Mouse (Mus musculus) embryonic facial prominence, embryonic 13.5 days (tissue): ENCODE results near the gene Tex10. TPM values are rescaled to one million over a fixed set of nuclear protein-coding genes. Genes with fewer than 3 reads are reported as not detected.
A peak's percentile ranks its signal among the peaks of the same experiment; 100 is the strongest.
"Not testable (repeated sequence)": the region's sequence is repeated elsewhere in the genome, so short reads cannot be mapped to it uniquely, and the experiment has no call there.

Source experiments
- ATAC-seq: fragments of 200-750 bp; cut with Nextera tagmentation; 2 replicates; pipeline ENCODE4 v1.8.0; 2017; ENCODE audit warnings: low read depth; ENCODE audit not compliant: insufficient number of reproducible peaks, insufficient read depth, low FRiP score, low TSS enrichment
- H3K27ac ChIP-seq: fragments of 300-500 bp; sonication (generic); 2 replicates; pipeline ENCODE4 v1.5.1; 2015; ENCODE audit warnings: moderate library complexity, mild to moderate bottlenecking, inconsistent platforms
- H3K27me3 ChIP-seq: fragments of 300-500 bp; sonication (generic); 2 replicates; pipeline ENCODE4 v1.6.1; 2015; ENCODE audit warnings: mild to moderate bottlenecking, inconsistent platforms
- H3K36me3 ChIP-seq: fragments of 300-500 bp; sonication (generic); 2 replicates; pipeline ENCODE4 v1.6.1; 2015; ENCODE audit warnings: mild to moderate bottlenecking, inconsistent platforms
- H3K4me1 ChIP-seq: fragments of 300-500 bp; sonication (generic); 2 replicates; pipeline ENCODE4 v1.6.1; 2015; ENCODE audit warnings: inconsistent platforms
- H3K4me2 ChIP-seq: fragments of 300-500 bp; sonication (generic); 2 replicates; pipeline ENCODE4 v1.6.1; 2015; ENCODE audit warnings: moderate library complexity, mild to moderate bottlenecking, inconsistent platforms
- H3K4me3 ChIP-seq: fragments of 300-500 bp; sonication (generic); 2 replicates; pipeline ENCODE4 v1.5.1; 2015; ENCODE audit warnings: mild to moderate bottlenecking, inconsistent platforms
- H3K9ac ChIP-seq: fragments of 300-500 bp; sonication (generic); 2 replicates; pipeline ENCODE4 v1.6.1; 2015; ENCODE audit warnings: mild to moderate bottlenecking, inconsistent platforms
- H3K9me3 ChIP-seq: fragments of 300-500 bp; sonication (generic); 2 replicates; pipeline ENCODE4 v1.6.1; 2016; ENCODE audit warnings: inconsistent platforms
- WGBS: fragments of 180-500 bp; shearing (Covaris S2); methylation state at CpG from one replicate; pipeline ENCODE4 v1.1.7; 2015; ENCODE audit warnings: mixed read lengths; 5-methylcytosine and 5-hydroxymethylcytosine counted together
- polyA plus RNA-seq: library from polyadenylated mRNA; unstranded; fragments of >200 nt; fragmentation: Nextera tagmentation; extraction: Ambion mirVana; gene quantifications from 2 replicates; pipeline ENCODE4 v1.2.1, GENCODE M21; 2015

Gene Tex10
- polyA plus RNA-seq, 1 experiment from 2014 or later: 62.7 TPM

DNA sequence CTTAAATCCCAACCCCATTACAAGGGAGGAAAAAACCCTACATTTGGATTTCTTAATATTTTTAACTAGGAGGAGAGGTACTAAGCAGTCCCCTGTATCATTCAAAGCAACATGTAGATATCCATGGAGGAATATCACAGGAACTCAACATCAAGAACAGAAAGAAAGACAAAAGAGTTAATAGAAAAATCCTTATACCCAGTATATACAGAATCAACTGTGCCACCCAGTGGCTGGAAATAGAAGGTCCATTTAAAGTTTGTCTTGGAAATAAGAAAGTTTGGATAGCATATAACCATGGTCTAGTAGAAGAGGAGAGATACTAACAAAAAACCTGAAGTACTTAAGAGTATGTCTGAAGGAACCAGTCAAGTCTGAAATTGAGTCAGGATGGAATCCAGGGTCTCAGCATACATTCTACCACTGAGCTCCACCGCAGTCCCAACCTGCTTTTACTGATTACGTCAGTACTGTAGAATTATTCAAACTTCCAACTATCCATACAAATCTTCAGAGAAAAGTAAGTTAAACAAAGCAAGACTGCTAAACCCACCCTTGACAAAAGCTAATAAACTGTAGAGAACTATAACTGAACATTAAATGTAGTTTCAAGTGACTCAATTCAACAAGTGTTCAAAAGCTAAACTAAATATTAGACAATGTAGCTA, 19.0 kb downstream of the Tex10 start:
- H3K9me3 ChIP-seq: no peaks in the 10 kb centered on the region
- no peaks in the 10 kb centered on the region for H3K27me3 ChIP-seq
- ATAC-seq: no peak
- no peak overlapping the region for H3K9ac ChIP-seq
- 96% methylated on average over 2 of the region's 2 CpGs for WGBS
- H3K27ac ChIP-seq: no peak overlapping the region
- no peak overlapping the region for H3K4me2 ChIP-seq
- peaks cover 63% of the 10 kb centered on the region for H3K36me3 ChIP-seq
- no peak overlapping the region for H3K4me3 ChIP-seq
- H3K4me1 ChIP-seq: no peaks in the 10 kb centered on the region

DNA sequence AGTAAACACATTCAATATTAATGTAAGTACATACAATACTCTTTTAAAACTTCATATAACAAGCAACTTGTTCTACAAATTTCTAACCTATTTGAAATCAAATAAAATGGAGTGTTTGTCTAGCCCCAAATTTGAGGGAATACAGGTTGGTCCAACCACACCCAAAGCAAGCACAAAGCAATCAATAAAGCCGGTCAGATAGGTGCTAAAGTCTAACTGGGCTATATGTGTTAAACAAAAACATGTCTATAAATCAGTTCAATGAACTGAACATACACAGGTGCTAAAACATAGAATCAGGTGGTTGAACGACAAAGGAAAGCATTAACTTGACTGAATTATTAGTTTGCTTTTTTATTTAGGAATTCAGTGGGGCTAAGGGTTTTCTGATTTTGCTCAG, 45.2 kb downstream of the Tex10 start:
- Histone ChIP-seq H3K27me3 (no peaks in the 10 kb centered on the region), H3K36me3 (peaks cover 57% of the 10 kb centered on the region)

DNA sequence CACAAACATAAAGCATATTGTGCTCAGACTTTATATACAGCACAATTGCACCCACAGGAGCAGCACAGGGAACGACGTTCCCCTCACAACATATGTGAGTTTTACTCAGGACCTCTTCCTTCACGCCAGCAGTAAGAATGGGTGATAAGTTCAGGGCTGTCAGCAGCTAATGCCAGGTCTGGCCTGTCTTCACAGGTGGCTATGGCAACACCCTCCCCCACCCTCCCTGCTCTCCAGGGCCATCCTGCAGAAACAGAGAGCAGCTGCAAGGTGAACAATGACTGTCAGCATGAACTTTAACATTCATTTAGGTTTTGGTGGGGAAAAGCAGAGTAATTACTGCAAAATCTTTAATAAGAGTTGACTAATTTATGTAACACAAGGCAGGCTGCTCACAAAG, 45.8 kb downstream of the Tex10 start:
- H3K27ac ChIP-seq: no peak overlapping the region
- no peaks in the 10 kb centered on the region for H3K27me3 ChIP-seq
- H3K4me2 ChIP-seq: no peak overlapping the region
- no peak overlapping the region for H3K9ac ChIP-seq
- 82% methylated on average over 3 of the region's 3 CpGs for WGBS
- no peaks in the 10 kb centered on the region for H3K4me1 ChIP-seq
- no peak for ATAC-seq
- H3K4me3 ChIP-seq: no peak overlapping the region
- no peaks in the 10 kb centered on the region for H3K9me3 ChIP-seq
- H3K36me3 ChIP-seq: peaks cover 56% of the 10 kb centered on the region

More for the DNA sequence above, 45.2 kb downstream of the Tex10 start:
- ATAC-seq: no peak
- 90% methylated on average over 2 of the region's 2 CpGs for WGBS
- Histone ChIP-seq H3K4me2 (no peak overlapping the region), H3K9me3 (no peaks in the 10 kb centered on the region), H3K27ac (no peak overlapping the region), H3K9ac (no peak overlapping the region), H3K4me3 (no peak overlapping the region), H3K4me1 (no peaks in the 10 kb centered on the region)

DNA sequence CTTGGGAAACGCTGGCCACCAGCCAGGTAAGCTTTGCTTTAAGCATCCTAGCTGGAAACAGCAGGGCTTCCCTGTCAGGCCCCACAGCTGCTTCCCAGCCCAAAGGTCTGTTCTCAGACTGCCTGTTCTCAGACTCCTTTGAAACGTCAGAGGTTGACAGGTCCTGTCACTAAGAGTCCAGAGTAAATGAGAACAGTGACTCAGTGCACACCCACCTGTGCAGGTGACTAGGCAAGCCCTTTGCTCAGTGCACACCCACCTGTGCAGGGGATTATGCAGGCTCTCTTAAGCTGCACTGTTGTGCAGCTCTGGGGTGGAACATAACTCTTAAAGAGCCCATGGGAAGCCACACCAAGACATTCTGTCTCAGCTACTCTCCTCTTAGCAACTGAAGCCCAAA, 49.5 kb downstream of the Tex10 start:
- Histone ChIP-seq H3K36me3 (peaks cover 48% of the 10 kb centered on the region), H3K27me3 (no peaks in the 10 kb centered on the region), H3K4me3 (no peak overlapping the region), H3K9me3 (no peaks in the 10 kb centered on the region), H3K4me1 (no peaks in the 10 kb centered on the region), H3K9ac (no peak overlapping the region), H3K27ac (no peak overlapping the region), H3K4me2 (no peak overlapping the region)
- WGBS: 46% methylated on average over 2 of the region's 2 CpGs
- ATAC-seq: no peak

DNA sequence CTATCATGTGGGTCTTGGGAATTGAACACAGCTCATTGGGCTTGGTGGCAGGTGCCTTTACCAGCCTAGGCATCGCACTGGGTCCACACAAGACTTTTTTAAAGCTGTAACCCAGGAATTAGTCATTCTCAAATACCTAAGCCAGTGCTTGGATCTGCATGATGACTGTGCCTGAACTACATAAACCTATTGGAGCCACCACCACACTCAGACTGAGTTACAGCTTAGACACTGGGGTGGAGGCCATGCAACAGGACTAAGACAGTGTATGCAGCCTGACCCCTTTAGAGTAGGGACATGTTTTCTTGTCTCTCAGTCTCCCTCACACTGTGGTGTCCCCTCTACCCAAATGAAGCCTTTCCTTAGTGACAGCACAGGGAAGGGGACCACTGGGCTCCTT, 50.6 kb downstream of the Tex10 start:
- H3K9ac ChIP-seq: no peak overlapping the region
- no peaks in the 10 kb centered on the region for H3K9me3 ChIP-seq
- H3K4me3 ChIP-seq: no peak overlapping the region
- no peak overlapping the region for H3K4me2 ChIP-seq
- H3K27me3 ChIP-seq: no peaks in the 10 kb centered on the region
- whole genome bisulfite sequencing: 96% methylated on average over 1 of the region's 1 CpGs
- no peak overlapping the region for H3K27ac ChIP-seq
- ATAC-seq: no peak
- no peaks in the 10 kb centered on the region for H3K4me1 ChIP-seq
- peaks cover 47% of the 10 kb centered on the region for H3K36me3 ChIP-seq

DNA sequence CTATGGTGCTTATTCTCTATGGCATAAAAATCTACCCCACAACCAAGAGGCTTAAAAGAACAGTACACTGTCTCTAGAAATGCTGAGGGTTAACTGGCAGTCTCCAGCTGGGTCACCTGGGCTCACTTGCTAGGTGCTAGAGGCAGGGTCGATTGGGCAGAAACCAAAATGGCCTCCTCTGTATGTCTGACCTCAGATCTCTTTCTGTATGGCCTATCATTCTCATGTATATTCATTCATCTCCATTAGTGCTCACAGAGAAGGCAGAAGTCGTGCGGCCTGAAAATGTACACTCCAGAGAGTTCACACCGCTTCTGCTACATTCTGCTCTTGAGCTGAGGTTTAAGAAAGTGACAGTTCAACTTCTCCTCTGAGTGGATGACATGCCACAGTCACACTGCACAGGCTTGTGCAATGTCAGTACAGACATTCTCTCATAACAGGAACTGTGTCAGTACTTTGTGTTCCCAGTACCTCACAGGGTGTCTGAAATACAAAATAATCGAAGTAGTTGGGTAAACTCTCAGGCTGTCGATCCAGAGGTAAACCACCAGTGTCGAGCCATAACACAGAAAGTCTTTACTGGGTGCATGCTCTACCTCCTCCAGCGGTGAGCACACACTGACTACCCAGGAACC, 54.3 kb downstream of the Tex10 start:
- H3K4me3 ChIP-seq: no peak overlapping the region
- H3K9me3 ChIP-seq: no peaks in the 10 kb centered on the region
- H3K4me1 ChIP-seq: no peaks in the 10 kb centered on the region
- H3K36me3 ChIP-seq: peaks cover 50% of the 10 kb centered on the region
- H3K4me2 ChIP-seq: no peak overlapping the region
- 91% methylated on average over 8 of the region's 8 CpGs for WGBS
- H3K27ac ChIP-seq: no peak overlapping the region
- H3K9ac ChIP-seq: no peak overlapping the region
- H3K27me3 ChIP-seq: no peaks in the 10 kb centered on the region
- no peak for ATAC-seq

DNA sequence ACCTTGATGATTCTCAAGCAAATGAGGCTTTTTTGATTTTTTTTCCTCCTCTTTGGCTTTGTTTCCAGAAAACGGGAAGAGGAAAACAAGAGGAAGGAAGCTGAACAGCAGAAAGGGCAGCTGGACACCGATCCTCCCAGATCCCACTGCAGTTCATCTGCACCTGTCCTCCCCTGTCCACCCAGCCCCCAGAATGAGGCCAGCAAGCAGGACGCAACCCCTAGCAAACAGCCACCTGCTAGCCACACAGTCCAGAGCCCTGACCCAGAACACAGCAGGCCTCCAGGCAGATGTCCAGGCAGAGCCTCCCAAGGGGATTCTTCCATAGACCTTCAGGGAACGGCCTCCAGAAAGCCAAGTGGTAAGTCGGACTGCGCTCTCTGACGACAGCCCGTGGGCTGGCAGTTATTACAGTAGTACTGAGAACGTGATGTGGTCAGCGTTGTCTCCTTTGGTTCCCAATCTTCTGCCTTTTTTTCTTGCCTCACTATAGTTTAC, 57.4 kb downstream of the Tex10 start:
- Histone ChIP-seq H3K27me3 (no peaks in the 10 kb centered on the region), H3K36me3 (peaks cover 23% of the 10 kb centered on the region), H3K4me2 (no peak overlapping the region), H3K9me3 (no peaks in the 10 kb centered on the region), H3K27ac (no peak overlapping the region), H3K4me3 (no peak overlapping the region), H3K4me1 (no peaks in the 10 kb centered on the region), H3K9ac (no peak overlapping the region)
- WGBS: 89% methylated on average over 10 of the region's 10 CpGs
- no peak for ATAC-seq

DNA sequence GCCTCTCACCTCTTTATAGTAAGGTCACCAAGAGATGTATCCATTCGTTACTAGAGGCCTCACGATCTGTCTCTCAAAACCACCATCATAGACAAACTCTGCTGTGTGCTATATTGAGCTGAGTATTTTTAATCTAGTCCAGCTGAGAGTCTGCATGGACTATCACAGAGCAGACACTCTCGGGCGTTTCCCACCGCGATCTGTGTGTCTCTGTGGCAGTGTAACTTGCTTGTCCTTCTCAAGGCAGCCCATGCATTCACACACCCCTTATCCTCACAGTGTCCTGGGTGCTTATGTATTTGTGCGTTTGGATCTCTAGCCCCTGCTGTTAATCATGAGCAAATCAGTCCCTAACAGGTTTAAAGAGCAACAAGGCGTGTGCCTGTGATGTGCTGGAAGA, 59.8 kb downstream of the Tex10 start:
- Histone ChIP-seq H3K9me3 (no peaks in the 10 kb centered on the region), H3K4me3 (no peak overlapping the region), H3K4me2 (no peak overlapping the region), H3K27ac (no peak overlapping the region), H3K4me1 (no peaks in the 10 kb centered on the region), H3K36me3 (peaks cover 11% of the 10 kb centered on the region), H3K27me3 (no peaks in the 10 kb centered on the region), H3K9ac (no peak overlapping the region)
- ATAC-seq: no peak
- 86% methylated on average over 8 of the region's 8 CpGs for WGBS

DNA sequence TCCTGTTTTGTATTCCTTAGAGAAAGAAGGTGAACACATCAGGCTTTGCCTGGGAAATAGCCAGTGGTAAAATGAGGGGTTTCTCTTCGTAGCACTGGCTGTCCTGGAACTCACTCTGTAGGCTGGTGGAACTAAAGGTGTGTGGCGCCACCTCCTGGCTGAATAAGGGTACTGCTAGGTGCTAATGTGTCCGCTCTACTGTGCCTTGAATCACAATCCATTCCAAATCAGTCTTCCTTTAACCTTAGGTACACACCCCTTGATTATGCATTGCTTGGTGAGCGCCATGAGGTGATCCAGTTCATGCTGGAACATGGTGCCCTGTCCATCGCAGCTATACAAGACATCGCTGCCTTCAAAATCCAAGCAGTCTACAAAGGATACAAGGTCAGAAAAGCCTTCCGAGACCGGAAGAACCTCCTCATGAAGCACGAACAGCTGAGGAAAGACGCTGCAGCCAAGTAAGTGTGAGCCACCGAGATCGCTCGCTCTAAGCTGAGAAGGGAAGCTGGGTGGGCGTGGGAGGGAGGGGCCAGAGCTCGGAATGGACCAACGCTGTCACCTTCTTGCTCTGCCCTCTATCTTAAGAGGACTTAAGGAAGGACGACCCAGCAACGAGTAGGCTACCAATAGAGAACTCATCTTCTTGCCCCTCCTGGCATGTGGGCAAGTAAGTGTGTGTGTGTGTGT, 65.8 kb downstream of the Tex10 start:
- 41% methylated on average over 18 of the region's 18 CpGs for WGBS
- Histone ChIP-seq H3K27me3 (no peaks in the 10 kb centered on the region), H3K4me2 (peak overlapping the region; percentile 21), H3K36me3 (no peaks in the 10 kb centered on the region), H3K27ac (no peak overlapping the region), H3K4me1 (no peaks in the 10 kb centered on the region), H3K4me3 (no peak overlapping the region), H3K9me3 (no peaks in the 10 kb centered on the region), H3K9ac (no peak overlapping the region)
- ATAC-seq: no peak

DNA sequence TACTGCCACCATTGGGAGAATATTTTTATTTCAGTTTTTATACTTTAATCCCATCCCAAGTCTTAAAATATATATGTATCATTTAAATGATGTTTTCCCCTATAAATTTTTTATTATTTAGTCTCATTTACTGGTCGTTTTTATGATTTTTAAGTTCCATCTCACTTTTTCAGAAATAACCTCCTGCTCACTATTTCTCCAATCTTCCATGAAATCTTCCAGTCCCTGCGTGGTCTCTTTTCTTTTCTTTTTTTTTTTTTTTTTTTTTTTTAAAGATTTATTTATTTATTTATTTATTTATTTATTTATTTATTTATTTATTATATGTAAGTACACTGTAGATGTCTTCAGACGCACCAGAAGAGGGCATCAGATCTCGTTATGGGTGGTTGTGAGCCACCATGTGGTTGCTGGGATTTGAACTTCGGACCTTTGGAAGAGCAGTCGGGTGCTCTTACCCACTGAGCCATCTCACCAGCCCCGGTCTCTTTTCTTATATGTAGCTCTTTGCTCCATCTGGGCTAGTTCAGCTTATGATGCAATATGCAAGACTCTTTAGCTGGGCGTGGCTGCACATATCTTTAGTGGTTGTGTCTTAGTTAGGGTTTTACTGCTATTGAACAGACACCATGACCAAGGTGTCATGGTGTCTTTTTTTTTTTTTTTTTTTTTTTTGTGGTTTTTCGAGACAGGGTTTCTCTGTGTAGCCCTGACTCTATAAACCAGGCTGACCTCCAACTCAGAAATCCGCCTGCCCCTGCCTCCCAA, 67.4 kb downstream of the Tex10 start:
- not testable (repeated sequence) for ATAC-seq, H3K36me3 ChIP-seq, H3K9ac ChIP-seq, H3K4me1 ChIP-seq, H3K4me2 ChIP-seq, H3K9me3 ChIP-seq, H3K27ac ChIP-seq, H3K4me3 ChIP-seq, H3K27me3 ChIP-seq
- WGBS: 88% methylated on average over 10 of the region's 10 CpGs

DNA sequence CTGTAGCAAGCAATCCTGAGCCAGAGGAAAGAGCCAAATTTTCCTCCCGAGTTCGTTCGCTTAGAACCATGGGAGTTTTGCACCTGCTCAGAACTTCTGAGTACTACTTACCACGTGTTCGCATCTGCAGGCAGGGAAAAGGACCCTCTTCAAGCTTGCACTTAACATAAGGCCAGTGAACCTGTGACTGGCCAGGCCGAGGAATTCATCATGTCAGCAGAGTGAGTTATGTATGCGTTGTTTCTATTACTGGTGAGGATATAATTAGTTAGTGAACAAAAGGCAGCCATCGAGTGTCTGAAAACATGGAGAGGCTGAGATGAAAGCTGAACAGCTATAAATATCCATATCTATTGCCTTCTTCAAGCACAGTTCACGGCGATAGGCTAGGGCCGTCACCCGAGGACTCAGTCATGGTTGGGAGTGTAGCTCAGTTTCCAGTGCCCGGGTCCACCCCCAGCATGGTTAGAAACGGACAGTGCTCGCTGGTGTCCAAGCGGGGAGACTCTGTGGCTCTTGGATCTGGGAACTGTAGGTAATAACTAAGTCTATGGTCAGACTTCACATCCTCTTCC, 70.1 kb downstream of the Tex10 start:
- Histone ChIP-seq H3K4me3 (no peak overlapping the region), H3K27me3 (no peaks in the 10 kb centered on the region), H3K27ac (no peak overlapping the region), H3K9ac (no peak overlapping the region), H3K9me3 (no peaks in the 10 kb centered on the region), H3K4me1 (peaks cover 3% of the 10 kb centered on the region; the same call in 1 of the 2 replicates), H3K36me3 (0 out of 2 replicates have a peak, but pooled peaks cover under 1% of the 10 kb centered on the region), H3K4me2 (no peak overlapping the region)
- WGBS: 84% methylated on average over 16 of the region's 16 CpGs
- no peak for ATAC-seq
